Mouse (Mus musculus): ENCODE results near the gene Rpl7l1.

DNA sequence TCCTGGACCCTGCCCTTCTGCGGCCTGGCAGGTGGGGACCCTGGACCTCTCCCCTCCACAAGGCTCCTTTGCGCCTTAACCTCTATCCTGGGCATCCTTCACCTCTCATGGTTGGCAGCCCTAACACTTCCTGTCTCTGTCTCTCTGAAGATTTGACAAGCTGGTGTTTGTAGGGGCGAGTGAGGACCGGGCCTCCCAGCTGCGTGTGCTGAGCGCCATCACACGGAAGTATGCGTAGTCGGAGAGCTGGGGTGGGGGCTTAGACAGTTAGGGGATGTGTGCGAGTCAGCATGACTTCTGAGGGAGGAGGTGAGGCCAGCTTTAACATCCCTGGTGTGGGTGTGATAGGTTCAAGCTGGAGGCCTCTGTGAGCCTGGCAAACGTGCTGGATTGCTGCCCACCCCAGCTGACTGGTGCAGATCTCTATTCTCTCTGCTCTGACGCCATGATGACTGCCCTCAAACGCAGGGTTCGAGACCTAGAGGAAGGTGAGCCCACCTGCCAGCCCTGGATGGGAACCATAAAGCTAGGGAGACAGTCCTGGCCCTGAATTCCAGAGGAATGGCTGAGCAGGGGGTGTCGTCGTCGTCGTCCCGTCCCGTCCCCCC is 57.9 kb downstream of the Rpl7l1 start:
- TF ChIP-seq FLI1 (IDR thresholded peaks at IDR 0.05; ENCODE audit: low read length) = no peak
- no peak for TF ChIP-seq GATA1 (IDR thresholded peaks at IDR 0.05; ENCODE audit: borderline replicate concordance, low read length)
